Mouse (Mus musculus): Measurements from ENCODE around the gene Nup62cl. TPM values are rescaled to one million over a fixed set of nuclear protein-coding genes. Genes with fewer than 3 reads are reported as not detected.
A peak's percentile ranks its signal among the peaks of the same experiment; 100 is the strongest.

Gene Nup62cl
- polyA plus RNA-seq (2014; fragmentation: Nextera tagmentation; extraction: Ambion mirVana): 1.9 and 2.6 TPM in 2 replicates

DNA sequence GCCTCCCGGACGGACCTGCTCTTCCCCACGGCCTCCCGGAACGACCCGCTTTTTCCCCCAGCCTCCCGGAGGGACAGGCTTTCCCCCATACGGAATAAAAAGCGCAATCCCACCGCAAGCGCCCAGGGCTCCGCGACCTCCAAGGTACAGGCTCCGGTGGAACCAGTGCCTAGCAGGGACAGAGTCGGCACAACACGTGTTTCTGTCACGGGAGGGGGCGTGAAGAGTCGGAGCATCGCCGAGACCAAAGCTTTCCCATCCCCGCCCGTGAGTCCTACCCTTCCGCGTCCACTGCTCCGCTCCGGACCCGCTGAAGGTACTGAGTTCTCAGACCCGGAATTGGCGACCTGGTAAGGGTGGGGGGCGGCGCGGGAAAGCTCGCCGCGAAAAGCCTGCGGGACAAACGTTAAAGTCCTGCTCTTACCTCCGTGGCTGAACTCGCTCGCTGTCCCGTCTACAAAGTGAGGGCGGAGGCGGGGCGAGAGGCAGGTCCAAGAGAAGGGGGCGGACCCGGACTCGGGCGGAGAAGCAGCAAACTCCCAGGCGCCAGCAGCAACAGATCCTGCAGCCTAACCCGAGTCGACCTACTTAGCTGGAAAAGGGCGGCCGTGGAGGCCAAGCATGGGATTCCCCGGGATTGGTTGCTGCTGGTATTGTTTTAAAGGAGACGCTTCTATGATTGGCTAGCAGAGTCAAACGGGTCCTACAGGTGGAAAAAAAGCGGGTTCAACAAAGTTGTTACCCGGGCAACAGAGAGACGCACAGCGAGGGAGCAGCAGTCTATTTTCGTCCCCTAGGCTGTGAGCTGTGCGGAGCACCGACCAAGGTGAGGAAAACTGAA is at the start of gene Nup62cl, which contains the start of gene Pih1h3b:
Gene Nup62cl, minus strand, starts transcription at position 578 of the 841 bp plus-strand sequence.
Gene Pih1h3b, plus strand, starts transcription at position 745 of the 841 bp plus-strand sequence.
- H3K36me3 ChIP-seq (ENCODE audit: control insufficient read depth, insufficient read depth, low read length): no peaks in the 10 kb centered on the region
- peak within 1 kb of the TSS; percentile 34 for H3K4me3 ChIP-seq (ENCODE audit: low read depth, low read length)
- H3K4me1 ChIP-seq (ENCODE audit: control insufficient read depth, insufficient read depth, low read length): no peaks in the 10 kb centered on the region
- 24% methylated on average over 61 of the region's 64 CpGs for WGBS
- peak; percentile 92 for DNase-seq (ENCODE audit: low spot score, missing footprints)
- peaks cover 5% of the 10 kb centered on the region; the same call in 1 of the 2 replicates for H3K9me3 ChIP-seq (ENCODE audit: control insufficient read depth, low read length)
- no peak within 1 kb of the TSS for H3K27ac ChIP-seq (ENCODE audit: low read depth, low read length)
- H3K27me3 ChIP-seq (ENCODE audit: control insufficient read depth, insufficient read depth, low read length): peaks cover 21% of the 10 kb centered on the region
- H3K4me2 ChIP-seq: peak within 1 kb of the TSS; percentile 43
- ATAC-seq (ENCODE audit: low FRiP score): peak; percentile 90
- H3K9ac ChIP-seq (ENCODE audit: low read length): no peak within 1 kb of the TSS

DNA sequence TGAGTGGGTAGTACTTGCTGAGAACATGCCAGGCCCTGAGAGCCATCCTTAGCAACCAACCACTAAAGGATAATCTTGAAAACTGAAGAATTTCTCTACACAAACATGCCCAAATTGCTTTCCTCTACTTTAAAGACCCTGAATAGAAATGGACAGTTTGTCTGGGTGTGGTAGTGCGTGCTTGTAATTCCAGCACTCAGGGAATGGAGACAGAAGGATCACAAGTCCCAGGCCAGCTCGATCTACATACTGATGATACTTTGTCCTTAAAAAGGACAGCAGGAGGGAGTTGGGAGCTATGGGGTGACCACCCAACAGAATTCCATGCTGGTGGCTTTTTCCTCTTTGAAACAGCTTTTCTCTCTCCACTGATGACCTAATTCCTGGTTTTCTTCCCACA is 31.6 kb upstream of the Nup62cl start:
- H3K4me1 ChIP-seq (ENCODE audit: control insufficient read depth, insufficient read depth, low read length): no peaks in the 10 kb centered on the region
- H3K36me3 ChIP-seq (ENCODE audit: control insufficient read depth, insufficient read depth, low read length): no peaks in the 10 kb centered on the region
- peaks cover 6% of the 10 kb centered on the region for H3K27me3 ChIP-seq (ENCODE audit: control insufficient read depth, insufficient read depth, low read length)
- no peak overlapping the region for H3K4me3 ChIP-seq (ENCODE audit: low read depth, low read length)
- H3K4me2 ChIP-seq: no peak overlapping the region
- H3K27ac ChIP-seq (ENCODE audit: low read depth, low read length): no peak overlapping the region
- DNase-seq (ENCODE audit: low spot score, missing footprints) (no peak), ATAC-seq (ENCODE audit: low FRiP score) (no peak)
- H3K9ac ChIP-seq (ENCODE audit: low read length): no peak overlapping the region
- no peaks in the 10 kb centered on the region for H3K9me3 ChIP-seq (ENCODE audit: control insufficient read depth, low read length)
- WGBS: 72% methylated on average over 2 of the region's 2 CpGs

DNA sequence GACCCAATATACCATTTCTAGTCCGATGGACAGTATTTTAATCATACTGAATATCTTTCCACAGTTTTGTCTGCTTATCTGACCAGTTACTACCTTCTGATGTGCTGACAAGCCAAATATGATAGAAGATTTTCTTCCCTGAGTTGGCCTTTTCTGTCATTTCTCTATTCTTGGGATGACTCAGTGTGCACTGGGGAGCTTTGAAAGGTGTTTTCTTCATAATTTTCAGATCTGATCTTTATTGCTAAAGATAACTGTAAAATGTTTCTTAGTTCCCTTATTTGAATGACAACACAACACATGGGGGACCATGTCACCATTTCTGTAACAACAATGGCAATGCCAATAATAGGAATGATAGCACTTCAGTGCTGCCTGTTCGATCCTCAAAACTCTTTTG is 20.0 kb upstream of the Nup62cl start:
- no peak for DNase-seq (ENCODE audit: low spot score, missing footprints)
- WGBS: 91% methylated on average over 2 of the region's 2 CpGs
- Histone ChIP-seq H3K36me3 (ENCODE audit: control insufficient read depth, insufficient read depth, low read length) (no peaks in the 10 kb centered on the region), H3K9me3 (ENCODE audit: control insufficient read depth, low read length) (no peaks in the 10 kb centered on the region), H3K4me3 (ENCODE audit: low read depth, low read length) (no peak overlapping the region), H3K4me1 (ENCODE audit: control insufficient read depth, insufficient read depth, low read length) (no peaks in the 10 kb centered on the region), H3K4me2 (no peak overlapping the region), H3K9ac (ENCODE audit: low read length) (no peak overlapping the region), H3K27me3 (ENCODE audit: control insufficient read depth, insufficient read depth, low read length) (no peaks in the 10 kb centered on the region), H3K27ac (ENCODE audit: low read depth, low read length) (no peak overlapping the region)
- ATAC-seq (ENCODE audit: low FRiP score): no peak

DNA sequence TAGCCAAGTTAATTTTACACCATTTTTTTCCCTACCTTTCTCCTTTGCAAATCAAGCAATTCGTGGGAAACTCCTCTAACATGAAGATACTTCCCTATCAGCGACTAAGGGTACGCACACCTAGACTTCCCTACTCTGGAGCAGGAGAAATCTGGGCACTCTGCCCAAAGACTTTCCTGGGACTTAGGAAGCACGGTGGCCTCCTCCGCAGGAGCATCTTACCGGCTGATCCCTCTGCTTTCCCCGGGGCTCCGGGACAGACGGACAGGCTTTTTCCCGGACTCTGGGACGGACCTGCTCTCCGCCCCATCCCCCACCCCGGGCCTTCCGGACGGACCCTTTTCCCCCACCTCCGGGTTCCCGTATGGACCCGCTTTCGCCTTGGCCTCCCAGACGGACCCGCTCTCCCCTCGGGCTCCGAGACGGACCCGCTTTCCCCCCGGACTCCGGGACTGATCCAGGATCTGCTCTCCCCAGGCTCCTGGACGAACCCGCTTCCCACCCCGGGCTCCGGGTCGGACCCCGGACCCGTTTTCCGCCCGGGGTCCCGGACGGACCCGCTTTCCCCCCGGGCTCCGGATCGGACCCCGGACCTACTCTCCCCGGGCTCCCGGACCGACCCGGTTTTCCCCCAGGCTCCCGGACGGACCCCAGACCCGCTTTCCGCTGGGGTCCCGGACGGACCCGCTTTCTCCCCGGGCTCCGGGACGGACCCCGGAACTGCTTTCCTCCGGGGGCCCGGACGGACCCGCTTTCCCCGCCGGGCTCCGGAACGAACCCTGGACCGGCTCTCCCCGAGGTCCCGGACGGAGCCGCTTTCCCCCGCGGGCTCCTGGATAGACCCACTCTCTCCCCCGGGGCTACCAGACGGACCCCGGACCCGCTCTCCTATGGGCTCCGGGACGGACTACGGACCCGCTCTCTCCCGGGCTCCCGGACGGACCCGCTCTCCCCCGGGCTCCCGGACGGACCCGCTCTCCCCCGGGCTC is 1.3 kb downstream of the Nup62cl start:
- Histone ChIP-seq H3K9ac (ENCODE audit: low read length) (no peak overlapping the region), H3K36me3 (ENCODE audit: control insufficient read depth, insufficient read depth, low read length) (no peaks in the 10 kb centered on the region), H3K4me2 (peak overlapping the region; percentile 42), H3K4me3 (ENCODE audit: low read depth, low read length) (peak overlapping the region; percentile 34), H3K27ac (ENCODE audit: low read depth, low read length) (no peak overlapping the region), H3K9me3 (ENCODE audit: control insufficient read depth, low read length) (peaks cover 5% of the 10 kb centered on the region; the same call in 1 of the 2 replicates), H3K27me3 (ENCODE audit: control insufficient read depth, insufficient read depth, low read length) (peaks cover 21% of the 10 kb centered on the region), H3K4me1 (ENCODE audit: control insufficient read depth, insufficient read depth, low read length) (no peaks in the 10 kb centered on the region)
- ATAC-seq (ENCODE audit: low FRiP score) (peak; percentile 24; the same call in 1 of the 2 replicates), DNase-seq (ENCODE audit: low spot score, missing footprints) (peak; percentile 86)
- 23% methylated on average over 73 of the region's 90 CpGs for WGBS

DNA sequence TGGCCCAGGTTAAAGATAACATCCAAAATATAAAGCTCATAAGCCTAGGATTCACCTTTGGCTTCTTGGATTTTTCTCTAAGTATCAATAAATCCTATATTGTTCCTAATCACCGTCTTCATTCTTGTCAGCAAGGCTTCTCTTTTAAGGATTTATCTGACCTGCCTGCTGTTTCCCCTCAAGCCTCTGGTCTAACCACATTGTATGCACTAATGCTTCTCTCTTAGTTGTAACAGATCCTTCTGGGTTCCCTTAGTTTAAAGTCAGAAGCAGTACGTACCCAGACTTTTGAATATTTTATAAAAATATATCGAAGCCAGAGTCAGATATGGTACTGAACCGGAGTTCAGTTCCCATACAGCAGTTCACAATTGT is 63.8 kb downstream of the Nup62cl start:
- Histone ChIP-seq H3K36me3 (ENCODE audit: control insufficient read depth, insufficient read depth, low read length) (no peaks in the 10 kb centered on the region), H3K4me1 (ENCODE audit: control insufficient read depth, insufficient read depth, low read length) (no peaks in the 10 kb centered on the region), H3K27me3 (ENCODE audit: control insufficient read depth, insufficient read depth, low read length) (no peaks in the 10 kb centered on the region; the same call in 1 of the 2 replicates), H3K9me3 (ENCODE audit: control insufficient read depth, low read length) (no peaks in the 10 kb centered on the region), H3K27ac (ENCODE audit: low read depth, low read length) (no peak overlapping the region), H3K4me3 (ENCODE audit: low read depth, low read length) (no peak overlapping the region), H3K4me2 (no peak overlapping the region), H3K9ac (ENCODE audit: low read length) (no peak overlapping the region)
- ATAC-seq (ENCODE audit: low FRiP score) (peak; percentile 58), DNase-seq (ENCODE audit: low spot score, missing footprints) (no peak)
- 79% methylated on average over 4 of the region's 4 CpGs for whole genome bisulfite sequencing

DNA sequence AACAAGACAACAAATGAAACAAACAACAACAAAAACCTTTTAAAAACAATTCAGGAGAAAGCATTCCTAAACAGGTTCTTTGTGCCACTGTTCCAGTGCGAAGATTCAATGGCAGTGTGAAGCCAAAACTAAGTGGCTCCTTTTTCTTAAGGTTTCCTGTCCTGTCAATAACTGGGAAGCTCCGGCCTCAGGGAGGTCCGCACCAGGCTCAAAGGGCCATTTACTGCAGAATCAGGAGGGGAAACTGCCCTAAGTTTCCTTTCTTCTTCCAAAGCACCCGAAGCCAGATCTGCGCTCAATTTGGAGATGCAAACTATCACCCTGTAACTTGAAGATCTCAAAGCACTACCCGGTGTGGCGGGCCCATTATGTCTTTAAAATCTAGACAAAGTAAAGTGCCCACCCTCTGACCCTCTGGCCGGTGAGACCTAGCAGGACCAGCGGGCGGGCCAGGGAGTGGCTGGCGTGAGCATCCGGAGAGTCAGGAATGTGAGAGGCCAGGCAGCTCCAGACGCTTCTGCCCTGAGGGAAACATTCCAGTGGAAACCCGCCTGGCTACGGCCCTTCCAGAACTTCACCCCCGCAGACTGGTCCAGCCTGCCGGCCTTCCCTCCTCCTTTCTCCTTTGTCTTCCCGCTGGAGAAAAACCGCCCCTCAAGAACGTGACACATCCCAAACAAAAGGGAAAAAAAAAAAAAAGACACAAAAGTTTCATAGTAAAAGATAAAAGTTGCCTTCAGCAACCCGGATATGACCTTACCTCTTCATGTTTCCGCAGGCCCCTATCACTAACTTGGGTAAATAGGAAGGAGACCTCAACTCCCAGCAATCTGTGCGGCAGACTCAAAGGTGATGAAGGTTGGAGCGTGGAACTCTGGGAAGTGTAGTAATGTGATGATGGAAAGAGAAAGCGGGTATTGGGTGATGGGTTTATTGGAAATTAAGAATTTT is 64.5 kb downstream of the Nup62cl start, which contains the start of gene Rbm41:
Gene Rbm41, minus strand, starts transcription at position 856 of the 951 bp plus-strand sequence.
- Histone ChIP-seq H3K27me3 (ENCODE audit: control insufficient read depth, insufficient read depth, low read length) (no peaks in the 10 kb centered on the region; the same call in 1 of the 2 replicates), H3K4me1 (ENCODE audit: control insufficient read depth, insufficient read depth, low read length) (no peaks in the 10 kb centered on the region), H3K36me3 (ENCODE audit: control insufficient read depth, insufficient read depth, low read length) (no peaks in the 10 kb centered on the region), H3K4me2 (peak within 1 kb of the TSS; percentile 46), H3K4me3 (ENCODE audit: low read depth, low read length) (peak within 1 kb of the TSS; percentile 51), H3K9ac (ENCODE audit: low read length) (peak within 1 kb of the TSS; percentile 68), H3K27ac (ENCODE audit: low read depth, low read length) (peak within 1 kb of the TSS; percentile 44; the same call in 1 of the 2 replicates), H3K9me3 (ENCODE audit: control insufficient read depth, low read length) (no peaks in the 10 kb centered on the region)
- DNase-seq (ENCODE audit: low spot score, missing footprints) (peak; percentile 90), ATAC-seq (ENCODE audit: low FRiP score) (peak; percentile 95)
- 22% methylated on average over 25 of the region's 25 CpGs for WGBS

DNA sequence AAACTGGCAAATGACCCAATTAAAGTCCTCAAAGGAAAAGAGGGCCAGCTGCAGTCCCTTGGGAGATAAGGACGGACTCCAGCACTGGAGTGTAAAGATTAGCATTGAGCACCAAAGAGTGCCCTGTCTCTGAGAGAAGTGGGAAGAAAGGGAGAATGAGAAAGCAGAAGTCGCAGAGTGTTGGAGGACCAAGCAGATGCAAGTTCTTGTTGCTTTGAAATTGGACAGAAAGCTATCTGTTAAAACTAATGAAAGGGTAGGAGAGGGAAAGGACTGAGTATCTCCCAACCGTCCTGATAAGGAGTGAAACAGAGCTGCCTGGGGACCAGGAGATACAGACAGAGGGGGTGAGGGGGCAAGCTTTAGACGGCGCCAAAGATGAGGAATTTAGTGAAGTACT is 80.4 kb downstream of the Nup62cl start:
- H3K9me3 ChIP-seq (ENCODE audit: control insufficient read depth, low read length): no peaks in the 10 kb centered on the region
- ATAC-seq (ENCODE audit: low FRiP score) (no peak), DNase-seq (ENCODE audit: low spot score, missing footprints) (no peak)
- H3K27ac ChIP-seq (ENCODE audit: low read depth, low read length): no peak overlapping the region
- no peak overlapping the region for H3K4me2 ChIP-seq
- 94% methylated on average over 5 of the region's 5 CpGs for WGBS
- no peaks in the 10 kb centered on the region; the same call in 1 of the 2 replicates for H3K27me3 ChIP-seq (ENCODE audit: control insufficient read depth, insufficient read depth, low read length)
- no peaks in the 10 kb centered on the region for H3K4me1 ChIP-seq (ENCODE audit: control insufficient read depth, insufficient read depth, low read length)
- H3K4me3 ChIP-seq (ENCODE audit: low read depth, low read length): no peak overlapping the region
- H3K36me3 ChIP-seq (ENCODE audit: control insufficient read depth, insufficient read depth, low read length): no peaks in the 10 kb centered on the region
- no peak overlapping the region for H3K9ac ChIP-seq (ENCODE audit: low read length)

All from midbrain, embryonic 11.5 days (tissue).